In genomic region chr10:130263203-130263602, GRCm38 (mm10) we compare ENCODE assay signal across 12 mouse cellular contexts. TPM values are rescaled to one million over a fixed set of nuclear protein-coding genes. Genes with fewer than 3 reads are reported as not detected.
A peak's percentile ranks its signal among the peaks of the same experiment; 100 is the strongest.
DNase-seq lines count a peak whose midpoint lies in the region; ATAC-seq lines count a peak whose summit lies in the region.
"Had no signal": no experiment of that assay in that cellular context is flagged by ENCODE, and none has a peak within 500 bp of the region (broad histone marks: within the 10 kb centered on the region; RNA-seq: fewer than 3 reads in every experiment).

No protein-coding gene starts in this region.

- no peaks in the 10 kb centered on the region for H3K36me3 ChIP-seq in forebrain, embryonic 13.5 days (ENCODE audit: poor library complexity, severe bottlenecking)
- H3K36me3 ChIP-seq in forebrain, embryonic 12.5 days (replicated peaks): no peaks in the 10 kb centered on the region
- no peaks in the 10 kb centered on the region for H3K36me3 ChIP-seq in neural tube, embryonic 14.5 days (ENCODE audit: control insufficient read depth, insufficient read depth, low read length)
- H3K36me3 ChIP-seq: limb, embryonic 12.5 days had no signal

- H3K9ac ChIP-seq in forebrain, embryonic 13.5 days: no peak overlapping the region
- no peak overlapping the region for H3K9ac ChIP-seq in forebrain, embryonic 12.5 days
- H3K9ac ChIP-seq in neural tube, embryonic 14.5 days (replicated peaks; ENCODE audit: low read depth, low read length): no peak overlapping the region
- H3K9ac ChIP-seq: limb, embryonic 12.5 days had no signal

- H3K4me3 ChIP-seq in forebrain, embryonic 13.5 days: no peak overlapping the region
- H3K4me3 ChIP-seq in forebrain, embryonic 12.5 days (replicated peaks): no peak overlapping the region
- no peak overlapping the region for H3K4me3 ChIP-seq in neural tube, embryonic 14.5 days (ENCODE audit: low read depth, low read length)
- H3K4me3 ChIP-seq: limb, embryonic 12.5 days; megakaryocyte, embryonic 14.5 days had no signal

- H3K4me2 ChIP-seq in forebrain, embryonic 13.5 days: no peak overlapping the region
- no peak overlapping the region for H3K4me2 ChIP-seq in forebrain, embryonic 12.5 days
- no peak overlapping the region for H3K4me2 ChIP-seq in neural tube, embryonic 14.5 days (ENCODE audit: low read depth, low read length)
- H3K4me2 ChIP-seq: limb, embryonic 12.5 days had no signal

- peak; percentile 88 for ATAC-seq in forebrain, embryonic 13.5 days
- ATAC-seq in forebrain, embryonic 12.5 days (ENCODE audit: low FRiP score): no peak
- ATAC-seq in neural tube, embryonic 14.5 days (ENCODE audit: low read depth): peak; percentile 70; the same call in 1 of the 2 replicates
- ATAC-seq: Patski had no signal

- H3K27ac ChIP-seq in forebrain, embryonic 13.5 days: no peak overlapping the region
- H3K27ac ChIP-seq in forebrain, embryonic 12.5 days: no peak overlapping the region
- H3K27ac ChIP-seq in neural tube, embryonic 14.5 days (ENCODE audit: low read depth, low read length): no peak overlapping the region
- H3K27ac ChIP-seq: limb, embryonic 12.5 days had no signal

- peak; percentile 86 for DNase-seq in cerebellum, adult 9-11 months
- peak; percentile 15 to 47 for DNase-seq in layer of hippocampus, adult 8-10 months (ENCODE audit: low spot score in 2 of 2)
- DNase-seq in heart, postnatal 25 days (ENCODE audit: low spot score): no peak
- DNase-seq in testis, postnatal 14 days (ENCODE audit: low spot score): no peak
- no peak for DNase-seq in adipocyte (ENCODE audit: low spot score)
- DNase-seq: spleen, adult 18-20 months had no signal

- no peaks in the 10 kb centered on the region for H3K9me3 ChIP-seq in forebrain, embryonic 13.5 days (replicated peaks)
- no peaks in the 10 kb centered on the region for H3K9me3 ChIP-seq in forebrain, embryonic 12.5 days
- H3K9me3 ChIP-seq in neural tube, embryonic 14.5 days (ENCODE audit: control insufficient read depth, low read length): no peaks in the 10 kb centered on the region
- H3K9me3 ChIP-seq: limb, embryonic 12.5 days; megakaryocyte, embryonic 14.5 days had no signal

- H3K27me3 ChIP-seq in forebrain, embryonic 13.5 days: no peaks in the 10 kb centered on the region
- H3K27me3 ChIP-seq in forebrain, embryonic 12.5 days: no peaks in the 10 kb centered on the region
- no peaks in the 10 kb centered on the region for H3K27me3 ChIP-seq in neural tube, embryonic 14.5 days (ENCODE audit: control insufficient read depth, insufficient read depth, low read length)
- H3K27me3 ChIP-seq: limb, embryonic 12.5 days; Patski had no signal

- intact Hi-C loops in heart, postnatal 25 days (cut with DNase I): no loop called here

- 73% methylated on average over 4 of the region's 4 CpGs for WGBS in forebrain, embryonic 13.5 days
- WGBS in forebrain, embryonic 12.5 days: 64% methylated on average over 4 of the region's 4 CpGs
- 21% methylated on average over 4 of the region's 4 CpGs for WGBS in neural tube, embryonic 14.5 days

- 0 out of 2 replicates have a peak, but pooled peaks cover 4% of the 10 kb centered on the region for H3K4me1 ChIP-seq in forebrain, embryonic 13.5 days
- H3K4me1 ChIP-seq in forebrain, embryonic 12.5 days: 0 out of 2 replicates have a peak, but pooled peaks cover 4% of the 10 kb centered on the region
- no peaks in the 10 kb centered on the region for H3K4me1 ChIP-seq in neural tube, embryonic 14.5 days (ENCODE audit: control insufficient read depth, insufficient read depth, low read length)
- H3K4me1 ChIP-seq: limb, embryonic 12.5 days; megakaryocyte, embryonic 14.5 days had no signal

RNA-seq across cellular contexts. Expression of gene Neurod4, which starts 16.8 kb away (rescaled TPM):
- polyA plus RNA-seq in forebrain, embryonic 13.5 days (2015; fragmentation: Nextera tagmentation; extraction: Ambion mirVana): 4.4 and 4.7 TPM in 2 replicates
- polyA plus RNA-seq in forebrain, embryonic 12.5 days (2016; fragmentation: Nextera tagmentation; extraction: Ambion mirVana): 5.1 and 5.7 TPM in 2 replicates
- total RNA-seq in layer of hippocampus, adult 8-10 months (2022): under 1 TPM in 2 of 4 experiments, not detected in 2; 0.22 to 0.32 TPM
- polyA plus RNA-seq in neural tube, embryonic 14.5 days (2014; fragmentation: Nextera tagmentation; extraction: Ambion mirVana): 1.6 and 2.3 TPM in 2 replicates
- total RNA-seq in heart, postnatal 25 days (2021): not detected
- polyA plus RNA-seq: Patski had no signal

RNA-seq across cellular contexts. Expression of gene Olfr827, which starts 49.0 kb away (rescaled TPM):
- polyA plus RNA-seq in forebrain, embryonic 13.5 days (2015; fragmentation: Nextera tagmentation; extraction: Ambion mirVana): not detected in 2 replicates
- not detected in 2 replicates for polyA plus RNA-seq in forebrain, embryonic 12.5 days (2016; fragmentation: Nextera tagmentation; extraction: Ambion mirVana)
- not detected for total RNA-seq in layer of hippocampus, adult 8-10 months (2022)
- polyA plus RNA-seq in neural tube, embryonic 14.5 days (2014; fragmentation: Nextera tagmentation; extraction: Ambion mirVana): not detected in 2 replicates
- not detected for total RNA-seq in heart, postnatal 25 days (2021)
- polyA plus RNA-seq: limb, embryonic 12.5 days; Patski had no signal

RNA-seq across cellular contexts. Expression of gene Tespa1, which starts 59.5 kb away (rescaled TPM):
- polyA plus RNA-seq in forebrain, embryonic 13.5 days (2015; fragmentation: Nextera tagmentation; extraction: Ambion mirVana): not detected in 2 replicates
- not detected in 2 replicates for polyA plus RNA-seq in forebrain, embryonic 12.5 days (2016; fragmentation: Nextera tagmentation; extraction: Ambion mirVana)
- 1 to 10 TPM; 1.5 to 2.7 (median 1.6) TPM for total RNA-seq in layer of hippocampus, adult 8-10 months (2022)
- not detected in 2 replicates for polyA plus RNA-seq in neural tube, embryonic 14.5 days (2014; fragmentation: Nextera tagmentation; extraction: Ambion mirVana)
- total RNA-seq in heart, postnatal 25 days (2021): under 1 TPM in 1 of 2 experiments, not detected in 1; 0.44 TPM

Comparison
In these comparisons a context has a peak if more than half of its experiments do, and no peak if none do; other contexts are left out.
1. DNase-seq: peak in cerebellum, adult 9-11 months (single experiment) and layer of hippocampus, adult 8-10 months (2 of 2); none in heart, postnatal 25 days (single experiment), testis, postnatal 14 days (single experiment) and adipocyte (single experiment).